In the genomic region with DNA sequence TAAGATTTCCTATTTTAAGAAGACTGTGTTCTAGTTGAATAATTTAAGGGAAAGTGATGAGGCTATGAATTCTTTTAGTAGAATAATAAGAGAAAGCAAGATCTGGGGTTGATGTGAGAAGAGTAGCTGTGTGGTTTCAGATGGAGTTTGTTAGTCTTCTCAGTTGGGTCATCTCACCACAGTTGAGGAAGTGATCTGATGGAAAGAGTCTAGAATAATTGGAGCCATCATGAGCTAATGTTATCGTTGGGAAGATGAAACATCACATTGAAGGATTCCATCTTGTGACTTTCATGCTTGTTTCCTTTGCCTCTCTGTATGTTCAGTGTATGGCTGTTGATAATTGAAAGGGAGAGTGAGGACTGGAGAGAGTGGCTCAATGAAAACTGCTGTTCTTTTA, we compare ENCODE assay signal across 23 mouse cellular contexts. TPM values are rescaled to one million over a fixed set of nuclear protein-coding genes. Genes with fewer than 3 reads are reported as not detected.
DNase-seq lines count a peak whose midpoint lies in the region; ATAC-seq and TF ChIP-seq lines count a peak whose summit lies in the region.
"Had no signal": no experiment of that assay in that cellular context is flagged by ENCODE, and none has a peak within 500 bp of the region (broad histone marks: within the 10 kb centered on the region; RNA-seq: fewer than 3 reads in every experiment).

No protein-coding gene starts in this region.

- no peak for TF ChIP-seq POLR2A in CH12.LX (IDR thresholded peaks at IDR 0.05; ENCODE audit: low read depth, low read length)

- peak overlapping the region; percentile 12; the same call in 1 of the 2 replicates for H3K27ac ChIP-seq in layer of hippocampus, adult 2 months
- H3K27ac ChIP-seq in CH12.LX (ENCODE audit: insufficient read depth, low read depth) = no peak overlapping the region
- H3K27ac ChIP-seq: embryonic facial prominence, embryonic 13.5 days; embryonic facial prominence, embryonic 15.5 days; forebrain, embryonic 10.5 days; forebrain, embryonic 12.5 days had no signal

- H3K79me2 ChIP-seq in CH12.LX (replicated peaks; ENCODE audit: control insufficient read depth, extremely low read depth, insufficient read depth, poor library complexity, severe bottlenecking) = peaks cover 2% of the 10 kb centered on the region; the same call in 1 of the 2 replicates

- no peak for TF ChIP-seq CTCF in layer of hippocampus, adult 2 months (conservative IDR thresholded peaks at IDR 0.05)
- TF ChIP-seq CTCF in CH12.LX (conservative IDR thresholded peaks at IDR 0.05 in 1 of 2, IDR thresholded peaks at IDR 0.05 in 1 of 2; ENCODE audit: low read depth in 2 of 2, low read length in 2 of 2) = no peak

- H3K9ac ChIP-seq in CH12.LX (ENCODE audit: insufficient read depth, low read depth) = no peak overlapping the region
- H3K9ac ChIP-seq: embryonic facial prominence, embryonic 13.5 days; embryonic facial prominence, embryonic 15.5 days; forebrain, embryonic 12.5 days had no signal

- no peak overlapping the region for H3K4me3 ChIP-seq in layer of hippocampus, adult 2 months
- H3K4me3 ChIP-seq in CH12.LX (replicated peaks in 1 of 3; ENCODE audit: low read depth in 2 of 3, low read length in 2 of 3, poor library complexity in 1 of 3) = no peak overlapping the region
- H3K4me3 ChIP-seq: embryonic facial prominence, embryonic 13.5 days; embryonic facial prominence, embryonic 15.5 days; erythroblast, embryonic 14.5 days; forebrain, embryonic 10.5 days; forebrain, embryonic 12.5 days had no signal

- no peak overlapping the region for H3K4me2 ChIP-seq in CH12.LX (ENCODE audit: insufficient read depth, low read depth, poor library complexity, severe bottlenecking)
- H3K4me2 ChIP-seq: embryonic facial prominence, embryonic 13.5 days; embryonic facial prominence, embryonic 15.5 days; forebrain, embryonic 12.5 days had no signal

- peaks cover 2 to 40% of the 10 kb centered on the region in 2 experiments; a peak in 2 of 4 replicates for H3K4me1 ChIP-seq in CH12.LX (ENCODE audit: control insufficient read depth in 1 of 2, insufficient read depth in 2 of 2)
- H3K4me1 ChIP-seq: embryonic facial prominence, embryonic 13.5 days; embryonic facial prominence, embryonic 15.5 days; forebrain, embryonic 10.5 days; forebrain, embryonic 12.5 days had no signal

- peaks cover 0 to 24% of the 10 kb centered on the region in 2 experiments for H3K36me3 ChIP-seq in CH12.LX (replicated peaks in 1 of 2; ENCODE audit: control insufficient read depth in 1 of 2, insufficient read depth in 1 of 2, low read length in 1 of 2)
- H3K36me3 ChIP-seq: embryonic facial prominence, embryonic 13.5 days; embryonic facial prominence, embryonic 15.5 days; forebrain, embryonic 12.5 days had no signal

- H3K9me3 ChIP-seq in CH12.LX (replicated peaks; ENCODE audit: low read length) = no peaks in the 10 kb centered on the region
- H3K9me3 ChIP-seq: embryonic facial prominence, embryonic 13.5 days; embryonic facial prominence, embryonic 15.5 days; forebrain, embryonic 10.5 days; forebrain, embryonic 12.5 days had no signal

- dilution Hi-C loops in CH12.LX (cut with MboI; ENCODE audit: extremely low pct_ligation_motif_present, extremely low pct_unique_long_range_greater_than_20kb, low sequenced_read_pairs) = no loop called here

- DNase-seq in layer of hippocampus, adult 2 months (ENCODE audit: low spot score in 2 of 2) = no peak
- no peak for DNase-seq in layer of hippocampus, adult 9-10 months (ENCODE audit: low spot score)
- peak; percentile 38 for DNase-seq in CH12.LX (ENCODE audit: extremely low read depth)
- no peak for DNase-seq in adrenal gland, adult 2 months
- no peak for DNase-seq in ovary, postnatal 14 days (ENCODE audit: low spot score)
- DNase-seq: adrenal gland, adult 8-10 months; adrenal gland, postnatal 14 days; adrenal gland, postnatal 36 days; B cell, adult 2 months; cerebellum, adult 11-12 months; cerebellum, adult 2 months; cerebellum, adult 9-10 months; cerebellum, postnatal 10 days; cerebellum, postnatal 25 days had no signal

- TF ChIP-seq RAD21 in CH12.LX (IDR thresholded peaks at IDR 0.05; ENCODE audit: low read depth, low read length) = no peak

- in situ Hi-C loops in CH12.LX (cut with MboI; ENCODE audit: low pct_ligation_motif_present, low pct_unique_long_range_greater_than_20kb, low sequenced_read_pairs) = no loop called here

- H3K27me3 ChIP-seq in CH12.LX (replicated peaks) = no peaks in the 10 kb centered on the region
- H3K27me3 ChIP-seq: embryonic facial prominence, embryonic 13.5 days; embryonic facial prominence, embryonic 15.5 days; forebrain, embryonic 12.5 days had no signal

- peak; percentile 44; the same call in 1 of the 2 replicates for ATAC-seq in megakaryocyte progenitor cell, adult 5-6 weeks (replicated peaks; ENCODE audit: poor library complexity)
- ATAC-seq: CD4-positive, CD25-positive, alpha-beta regulatory T cell, adult 4 months; forebrain, embryonic 14.5 days; forebrain, embryonic 16.5 days had no signal

- TF ChIP-seq EP300 in CH12.LX (IDR thresholded peaks at IDR 0.05; ENCODE audit: low read length) = peak; percentile 51

TF ChIP-seq in CH12.LX, 34 proteins besides CTCF, POLR2A, EP300 and RAD21:
- TF ChIP-seq ETS1 (conservative IDR thresholded peaks at IDR 0.05; ENCODE audit: low read depth, low read length) (0 out of 2 replicates have a peak, but pooled peaks have one; percentile 38), CHD2 (IDR thresholded peaks at IDR 0.05; ENCODE audit: low read length) (no peak), MEF2A (IDR thresholded peaks at IDR 0.05; ENCODE audit: borderline replicate concordance, low read depth, low read length) (0 out of 2 replicates have a peak, but pooled peaks have one; percentile 17)

RNA-seq across cellular contexts. Expression of a gene that starts 35.2 kb away (rescaled TPM):
- total RNA-seq in layer of hippocampus, adult 2 months (2021) = 100 to 1,000 TPM; 237 to 264 TPM
- total RNA-seq in CH12.LX (2012; rRNA removed) (50.0 and 77.1 TPM in 2 replicates), CH12.LX (2014; rRNA removed) (184 and 196 TPM in 2 replicates)
- 178 and 204 TPM in 2 replicates for polyA plus RNA-seq in CH12.LX (2012; ENCODE audit: insufficient read length, low read depth)
- total RNA-seq in megakaryocyte progenitor cell, adult 5-6 weeks (2015) = 10.2 and 19.1 TPM in 2 replicates
- total RNA-seq in megakaryocyte progenitor cell, adult 5-6 weeks (2017) = 14.0 and 38.9 TPM in 2 replicates
- 100 to 1,000 TPM in 1 of 2 experiments, 10 to 100 TPM in 1; 72.4 to 344 TPM for total RNA-seq in adrenal gland, adult 2 months (2021)
- 48.4 and 104 TPM in 2 replicates for polyA plus RNA-seq in adrenal gland, adult 2 months (2012; rRNA removed)
